Mouse (Mus musculus): ENCODE data around the gene Gm5771.
"Not testable (repeated sequence)": the region's sequence is repeated elsewhere in the genome, so short reads cannot be mapped to it uniquely, and the experiment has no call there.

- TF ChIP-seq CTCF, EP300 (IDR thresholded peaks at IDR 0.05; ENCODE audit: low read depth): not testable (repeated sequence)
Observed at GRCm38 (mm10) chr6:41446045-41446444, 53.9 kb downstream of the Gm5771 start, which contains the start of gene Gm10334.
